Mouse (Mus musculus): ENCODE measurements at regions not wholly inside any gene's neighbourhood (a gene's known extent, or its start where the extent isn't known, plus 50 kb on each side); places are given as distances from the start of the nearest gene placed in this dataset.

GRCm38 (mm10) chr12:92152043-92152921 is 303.3 kb upstream of the Sel1l start:
- in situ Hi-C loops (cut with MboI, MseI), result no loop called here

GRCm38 (mm10) chr12:92137539-92137938 is 288.6 kb upstream of the Sel1l start:
- in situ Hi-C loops (cut with MboI, MseI), result loop anchor here (5.0 kb wide), 1 partner anchor 190 kb away; no protein-coding TSS in a partner anchor

GRCm38 (mm10) chr12:92127648-92128047 is 278.7 kb upstream of the Sel1l start:
- in situ Hi-C loops (cut with MboI, MseI), result no loop called here

- in situ Hi-C loops (cut with MboI, MseI), result no loop called here
These were observed 271.3 kb upstream of the Sel1l start for GRCm38 (mm10) chr12:92120164-92120815.

- in situ Hi-C loops (cut with MboI, MseI), result loop anchor here (5.0 kb wide), 1 partner anchor 718 kb away; no protein-coding TSS in a partner anchor
These were observed 260.7 kb upstream of the Sel1l start for GRCm38 (mm10) chr12:92109615-92110014.

GRCm38 (mm10) chr12:92100080-92100479 is 251.1 kb upstream of the Sel1l start:
- in situ Hi-C loops (cut with MboI, MseI), result no loop called here

GRCm38 (mm10) chr12:92092794-92093365 is 243.9 kb upstream of the Sel1l start:
- in situ Hi-C loops (cut with MboI, MseI), result no loop called here

- in situ Hi-C loops (cut with MboI, MseI), result no loop called here
These were observed 224.3 kb upstream of the Sel1l start for GRCm38 (mm10) chr12:92073209-92073608.

GRCm38 (mm10) chr12:92062731-92063130 is 213.8 kb upstream of the Sel1l start:
- in situ Hi-C loops (cut with MboI, MseI), result no loop called here

GRCm38 (mm10) chr12:92040481-92040880 is 191.5 kb upstream of the Sel1l start:
- in situ Hi-C loops (cut with MboI, MseI), result no loop called here

GRCm38 (mm10) chr12:92029192-92029591 is 180.2 kb upstream of the Sel1l start:
- in situ Hi-C loops (cut with MboI, MseI), result no loop called here

GRCm38 (mm10) chr12:92028354-92028753 is 179.4 kb upstream of the Sel1l start:
- in situ Hi-C loops (cut with MboI, MseI), result no loop called here

- in situ Hi-C loops (cut with MboI, MseI), result no loop called here
These were observed 175.7 kb upstream of the Sel1l start for GRCm38 (mm10) chr12:92024461-92025218.

GRCm38 (mm10) chr12:92019593-92020224 is 170.8 kb upstream of the Sel1l start:
- in situ Hi-C loops (cut with MboI, MseI), result no loop called here

GRCm38 (mm10) chr12:92015373-92015772 is 166.4 kb upstream of the Sel1l start:
- in situ Hi-C loops (cut with MboI, MseI), result no loop called here

GRCm38 (mm10) chr12:92013979-92014378 is 165.0 kb upstream of the Sel1l start:
- in situ Hi-C loops (cut with MboI, MseI), result loop anchor here (5.0 kb wide), 1 partner anchor 703 kb away; no protein-coding TSS in a partner anchor

GRCm38 (mm10) chr12:92013244-92013643 is 164.3 kb upstream of the Sel1l start:
- in situ Hi-C loops (cut with MboI, MseI), result loop anchor here (5.0 kb wide), 1 partner anchor 704 kb away; no protein-coding TSS in a partner anchor

GRCm38 (mm10) chr12:92004391-92005094 is 155.6 kb upstream of the Sel1l start:
- in situ Hi-C loops (cut with MboI, MseI), result no loop called here

GRCm38 (mm10) chr12:91999031-91999430 is 150.1 kb upstream of the Sel1l start:
- in situ Hi-C loops (cut with MboI, MseI), result no loop called here

GRCm38 (mm10) chr12:91997404-91997803 is 148.4 kb upstream of the Sel1l start:
- in situ Hi-C loops (cut with MboI, MseI), result no loop called here

Measured in regulatory T cell (primary cell).